Mouse (Mus musculus) C2C12 (cell line): ENCODE measurements around the gene Dydc2. TPM values are rescaled to one million over a fixed set of nuclear protein-coding genes. Genes with fewer than 3 reads are reported as not detected.
A peak's percentile ranks its signal among the peaks of the same experiment; 100 is the strongest.

Experiments used
- H3K27me3 ChIP-seq: one replicate; pipeline ENCODE4 v1.6.1; 2011; ENCODE audit not compliant: control insufficient read depth, insufficient read depth, insufficient read length
- H3K36me3 ChIP-seq: one replicate; pipeline ENCODE4 v1.6.1; 2011; ENCODE audit not compliant: control insufficient read depth, insufficient read depth
- H3K4me3 ChIP-seq: one replicate; pipeline ENCODE4 v1.5.1; 2011; ENCODE audit warnings: mild to moderate bottlenecking, control low read depth; ENCODE audit not compliant: poor library complexity, insufficient read depth, severe bottlenecking
- H3K79me2 ChIP-seq: one replicate; pipeline ENCODE4 v1.6.1; 2011; ENCODE audit not compliant: control insufficient read depth, insufficient read depth
- H3K79me3 ChIP-seq: one replicate; pipeline ENCODE4 v1.6.1; 2011; ENCODE audit warnings: low read depth, control low read depth
- H3ac ChIP-seq: one replicate; pipeline ENCODE3; 2011; ENCODE audit warnings: low read depth; ENCODE audit not compliant: control insufficient read depth, insufficient read length
- CEBPB ChIP-seq: IDR thresholded peaks from one replicate; pipeline ENCODE4 v1.6.1; 2011; ENCODE audit warnings: low read depth, mild to moderate bottlenecking, control low read depth, moderate library complexity
- CTCF ChIP-seq: IDR thresholded peaks from one replicate; pipeline ENCODE4 v1.5.1; 2011; ENCODE audit not compliant: control insufficient read depth, insufficient read depth, insufficient read length
- FOSL1 ChIP-seq: IDR thresholded peaks from one replicate; pipeline ENCODE4 v1.8.0; 2011; ENCODE audit warnings: mild to moderate bottlenecking, low read length; ENCODE audit not compliant: poor library complexity, insufficient read depth, severe bottlenecking
- MAX ChIP-seq: IDR thresholded peaks from one replicate; pipeline ENCODE4 v1.6.1; 2011; ENCODE audit warnings: mild to moderate bottlenecking, control low read depth
- MYOD1 ChIP-seq: IDR thresholded peaks from one replicate; pipeline ENCODE4 v1.6.1; 2011; ENCODE audit warnings: low read depth; ENCODE audit not compliant: control insufficient read depth, insufficient read length
- MYOG ChIP-seq: IDR thresholded peaks from one replicate; pipeline ENCODE4 v1.6.1; 2011; ENCODE audit not compliant: control insufficient read depth, insufficient read length; ENCODE audit errors: extremely low read depth
- USF1 ChIP-seq: IDR thresholded peaks from one replicate; pipeline ENCODE4 v1.6.1; 2011; ENCODE audit warnings: low read depth, mild to moderate bottlenecking, control low read depth, moderate library complexity
- polyA plus RNA-seq: library from polyadenylated mRNA; unstranded; fragments of >200 nt; fragmentation: generic; extraction: Trizol; gene quantifications from one replicate; pipeline ENCODE4 v1.2.1, GENCODE M21; 2012; ENCODE audit warnings: missing spikeins

Gene Dydc2
- polyA plus RNA-seq, 1 experiment = 0.07 TPM

DNA sequence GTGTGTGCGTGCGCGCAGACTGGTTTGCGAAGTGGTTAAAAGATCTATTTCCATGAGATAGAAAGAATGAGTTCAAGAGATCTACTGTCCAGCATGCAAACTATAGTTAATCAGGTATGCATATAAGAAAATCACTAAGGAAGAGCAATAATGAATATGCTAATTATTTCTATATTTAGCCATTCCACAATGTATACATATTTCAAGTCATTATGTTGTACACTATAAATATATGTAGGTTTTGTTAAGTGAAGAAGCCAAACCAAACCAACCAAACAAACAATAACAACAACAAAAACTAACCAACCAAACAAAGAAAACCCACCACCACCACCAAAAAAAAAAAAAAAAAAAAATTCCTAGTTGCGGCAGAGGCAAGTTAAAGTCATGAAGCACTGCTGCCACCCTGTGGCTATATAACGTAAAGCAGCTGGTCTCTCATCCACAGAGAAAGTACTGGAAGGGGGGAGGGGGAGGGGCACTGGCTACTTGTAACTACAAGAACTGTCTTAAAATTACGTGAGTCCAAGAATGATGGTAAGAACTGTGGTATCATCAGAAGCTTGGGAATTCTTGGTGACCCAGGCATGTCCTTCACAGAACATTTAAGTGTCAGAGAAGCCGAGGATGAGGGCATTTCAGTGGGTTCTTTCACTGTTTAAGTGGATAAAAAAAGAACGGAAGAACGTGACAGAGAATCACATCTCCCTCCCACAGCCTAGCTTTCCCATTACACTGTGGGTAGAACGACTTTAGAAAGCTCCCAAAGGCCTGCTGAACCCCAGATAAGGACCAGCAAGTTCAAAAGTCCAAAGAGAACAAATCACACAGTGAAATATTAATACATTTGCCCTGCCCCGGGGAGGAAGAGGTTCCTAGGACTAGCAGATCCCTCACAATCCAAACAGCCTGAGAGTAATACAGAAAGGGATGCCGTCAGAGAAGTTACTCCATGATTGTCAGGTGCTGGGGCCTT is 35.6 kb downstream of the Dydc2 start:
- Histone ChIP-seq H3K36me3 (no peaks in the 10 kb centered on the region), H3K79me3 (no peaks in the 10 kb centered on the region), H3K4me3 (no peak overlapping the region), H3K79me2 (no peaks in the 10 kb centered on the region), H3ac (no peak overlapping the region), H3K27me3 (no peaks in the 10 kb centered on the region)
- TF ChIP-seq CTCF (peak; percentile 22), MYOD1 (no peak)

DNA sequence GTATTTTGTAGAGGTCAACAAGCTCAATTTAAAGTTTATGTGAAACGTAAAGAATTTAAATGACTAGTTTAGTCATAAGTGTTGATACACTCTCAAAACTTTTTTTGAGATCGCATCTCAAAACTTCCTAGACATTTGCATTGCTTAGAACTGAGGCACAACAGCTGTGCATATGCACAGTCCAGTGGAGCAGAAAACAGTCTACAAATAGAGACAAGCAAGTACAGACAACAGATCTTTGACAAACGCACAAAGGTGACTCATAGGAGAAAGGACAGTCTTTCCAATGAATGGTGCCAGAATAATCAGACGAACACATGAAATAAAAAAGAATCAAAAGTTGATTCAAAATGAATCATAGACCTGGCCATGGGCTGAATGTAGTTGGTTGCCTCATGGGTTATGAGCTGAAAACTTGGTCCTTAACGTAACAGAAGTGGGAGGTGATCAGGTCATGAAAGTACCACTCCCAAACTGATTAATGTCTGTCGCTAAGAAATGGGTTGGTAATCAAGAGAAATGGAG is 38.0 kb downstream of the Dydc2 start:
- Histone ChIP-seq H3K79me2 (no peaks in the 10 kb centered on the region), H3K27me3 (no peaks in the 10 kb centered on the region), H3K79me3 (no peaks in the 10 kb centered on the region), H3K36me3 (no peaks in the 10 kb centered on the region), H3K4me3 (no peak overlapping the region), H3ac (no peak overlapping the region)
- TF ChIP-seq CEBPB = no peak
- TF ChIP-seq MYOG = no peak
- no peak for TF ChIP-seq MAX
- TF ChIP-seq MYOD1 = no peak
- TF ChIP-seq USF1 = no peak
- no peak for TF ChIP-seq CTCF
- no peak for TF ChIP-seq FOSL1

DNA sequence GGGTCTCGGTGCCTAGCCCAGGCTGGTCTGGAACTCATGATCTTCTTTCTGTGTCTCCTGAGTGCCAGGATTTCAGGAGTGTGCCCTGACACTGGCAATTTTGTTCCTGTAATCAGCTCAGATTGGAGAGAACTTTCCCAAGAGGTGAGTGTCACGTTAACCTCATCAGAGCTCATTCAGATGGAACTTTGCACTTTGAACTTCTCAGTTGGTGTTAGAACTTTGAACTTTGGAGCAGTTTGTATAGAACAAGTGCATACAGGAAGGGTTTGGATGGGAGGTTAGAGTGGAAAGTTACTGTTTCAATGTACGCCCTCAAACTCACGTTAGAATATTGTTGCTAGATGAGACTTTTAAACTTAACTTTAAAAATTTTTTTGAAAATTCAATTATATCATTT is 39.7 kb downstream of the Dydc2 start:
- TF ChIP-seq CTCF = no peak
- TF ChIP-seq MYOG = no peak
- no peak for TF ChIP-seq FOSL1
- no peak for TF ChIP-seq MYOD1
- no peak for TF ChIP-seq MAX
- TF ChIP-seq CEBPB = no peak
- no peak for TF ChIP-seq USF1
- no peak overlapping the region for H3K4me3 ChIP-seq
- no peak overlapping the region for H3ac ChIP-seq
- H3K79me2 ChIP-seq = no peaks in the 10 kb centered on the region
- H3K79me3 ChIP-seq = no peaks in the 10 kb centered on the region
- H3K36me3 ChIP-seq = no peaks in the 10 kb centered on the region
- H3K27me3 ChIP-seq = no peaks in the 10 kb centered on the region

DNA sequence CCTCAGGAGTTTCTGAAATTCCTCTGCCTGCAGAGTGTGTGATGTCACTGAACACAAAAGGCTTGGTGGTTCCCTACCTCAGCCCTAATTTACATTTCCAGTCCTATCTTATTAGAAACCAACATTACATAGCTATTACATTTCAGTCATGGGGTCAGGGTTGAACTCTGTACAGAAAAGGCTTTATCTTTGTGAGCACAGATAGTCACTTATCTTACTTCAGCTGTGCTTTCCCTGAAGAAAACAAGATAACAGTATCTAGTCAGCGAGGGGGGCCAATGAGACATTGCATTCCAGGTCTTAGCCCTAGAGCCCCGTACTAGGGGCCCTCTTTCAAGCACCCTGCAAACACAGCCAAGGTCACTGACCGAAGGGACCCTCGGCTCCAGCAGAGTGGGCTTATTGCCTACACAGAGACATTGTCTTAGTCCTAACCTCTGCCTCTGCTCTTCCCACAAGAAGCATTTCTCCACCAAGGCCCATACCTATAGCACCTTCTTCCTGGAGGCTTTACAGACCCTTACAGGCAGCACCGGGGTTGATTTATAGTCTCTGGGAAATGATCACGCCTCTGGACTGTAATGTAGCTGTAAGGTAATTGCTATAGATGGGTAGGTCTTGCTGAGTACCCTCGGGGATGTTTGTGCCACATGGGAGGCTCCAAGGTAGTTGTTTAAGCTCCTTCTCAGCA is 43.3 kb downstream of the Dydc2 start:
- Histone ChIP-seq H3K27me3 (no peaks in the 10 kb centered on the region), H3K36me3 (no peaks in the 10 kb centered on the region), H3K79me3 (no peaks in the 10 kb centered on the region), H3K79me2 (no peaks in the 10 kb centered on the region), H3K4me3 (no peak overlapping the region), H3ac (no peak overlapping the region)
- TF ChIP-seq FOSL1 = no peak
- TF ChIP-seq MYOG = no peak
- no peak for TF ChIP-seq CTCF
- TF ChIP-seq MYOD1 = no peak
- TF ChIP-seq USF1 = no peak
- TF ChIP-seq CEBPB = no peak
- TF ChIP-seq MAX = no peak

DNA sequence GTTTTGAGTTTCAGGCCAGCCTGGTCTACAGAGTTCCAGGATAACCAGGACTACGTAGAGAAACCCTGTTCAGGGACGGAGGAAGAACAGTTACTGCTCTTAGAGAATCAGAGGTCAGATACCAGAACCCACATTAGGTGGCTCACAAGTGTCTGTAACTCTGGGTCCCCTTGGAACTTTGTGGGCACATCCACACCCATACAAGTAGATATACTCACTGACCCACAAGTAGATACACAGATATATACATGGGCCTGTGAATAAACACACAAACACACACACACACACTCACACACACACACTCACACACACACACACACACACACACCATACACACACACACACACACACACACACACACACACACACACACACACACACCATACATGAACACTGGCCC is 43.9 kb downstream of the Dydc2 start:
- no peak overlapping the region for H3K4me3 ChIP-seq
- no peaks in the 10 kb centered on the region for H3K36me3 ChIP-seq
- H3K79me3 ChIP-seq = no peaks in the 10 kb centered on the region
- TF ChIP-seq USF1 (no peak), FOSL1 (no peak), MAX (no peak), MYOD1 (no peak), MYOG (no peak), CEBPB (no peak), CTCF (no peak)
- no peak overlapping the region for H3ac ChIP-seq
- no peaks in the 10 kb centered on the region for H3K27me3 ChIP-seq
- H3K79me2 ChIP-seq = no peaks in the 10 kb centered on the region
